Mouse (Mus musculus): Measurements from ENCODE around the gene Oprm1.

Gene Oprm1

DNA sequence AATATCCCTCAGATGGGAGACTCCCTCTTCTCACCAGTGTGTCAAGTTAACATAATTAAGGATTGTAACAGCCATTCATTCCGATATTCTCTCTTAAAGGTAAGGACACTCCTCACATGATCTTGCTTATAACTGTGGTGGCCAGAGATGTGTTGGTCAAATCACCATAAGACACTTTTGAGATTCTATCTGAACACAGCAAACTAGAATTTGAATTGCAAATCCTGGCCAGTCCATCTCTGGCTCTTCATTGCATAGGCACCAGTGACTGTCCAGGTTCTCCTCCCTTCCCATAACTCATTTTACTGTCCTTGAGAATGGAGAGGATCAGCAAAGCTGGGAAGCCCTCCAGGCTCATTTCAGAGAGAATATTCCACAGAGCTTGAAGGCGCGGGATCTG, at the start of gene Oprm1:
Oprm1 (plus strand) TSS at position 301 of the 400 bp plus-strand sequence.
- WGBS, result 89% methylated on average over 3 of the region's 3 CpGs

DNA sequence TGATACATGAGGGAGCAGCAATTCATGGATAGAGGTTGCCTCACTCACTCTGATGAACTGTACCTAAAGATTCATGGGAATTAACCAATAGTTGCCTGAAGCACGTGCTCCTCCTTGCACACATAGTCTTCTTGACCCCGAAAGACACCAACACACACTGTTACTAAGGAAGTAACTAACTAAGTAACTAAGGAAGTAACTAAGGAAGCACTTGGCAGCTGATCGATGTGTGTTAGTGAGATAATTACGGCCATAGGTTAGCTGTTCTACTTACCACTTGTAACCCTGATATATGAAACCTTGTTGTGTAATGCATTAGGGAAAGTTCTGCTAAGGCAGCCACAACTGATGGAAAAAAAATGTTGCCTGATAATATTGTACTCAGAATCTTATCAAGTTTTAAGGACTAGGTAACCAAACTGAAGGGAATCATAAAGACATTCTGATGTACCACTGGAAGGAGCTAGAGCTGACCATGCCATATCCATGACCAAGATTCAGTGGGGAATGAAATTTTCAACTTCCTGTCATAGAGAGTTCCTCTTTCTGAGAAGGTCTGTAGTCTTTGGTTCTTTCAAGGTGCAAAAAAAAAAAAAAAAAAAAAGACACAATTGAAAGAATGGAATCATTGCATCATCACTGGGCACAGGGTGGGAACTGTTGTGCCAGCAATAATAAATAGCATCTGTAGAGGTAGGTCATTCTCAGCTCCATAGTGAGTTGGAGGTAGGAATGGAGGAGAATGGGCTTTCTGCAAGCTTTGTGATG, 40.9 kb upstream of the Oprm1 start:
- WGBS, result 77% methylated on average over 4 of the region's 4 CpGs

DNA sequence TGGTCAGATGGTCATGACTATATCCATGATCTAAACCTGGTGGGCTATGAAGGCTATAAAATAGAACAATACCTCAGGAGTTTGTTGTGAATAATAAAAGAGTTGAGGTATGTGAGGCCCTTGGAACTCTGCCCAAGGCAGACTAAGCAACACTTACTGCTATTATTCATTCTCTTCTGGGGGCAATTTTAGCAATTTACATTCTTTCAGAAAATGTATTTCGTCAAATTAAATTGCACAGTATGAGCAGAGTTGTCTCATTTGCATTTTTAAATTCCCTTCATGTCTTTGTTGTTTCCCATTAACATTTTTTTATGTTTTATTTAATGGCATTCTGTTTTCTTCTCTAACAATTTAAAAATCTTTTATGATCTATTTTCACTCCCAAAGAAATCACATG, 34.5 kb upstream of the Oprm1 start:
- WGBS, result 50% methylated on average over 1 of the region's 1 CpGs

DNA sequence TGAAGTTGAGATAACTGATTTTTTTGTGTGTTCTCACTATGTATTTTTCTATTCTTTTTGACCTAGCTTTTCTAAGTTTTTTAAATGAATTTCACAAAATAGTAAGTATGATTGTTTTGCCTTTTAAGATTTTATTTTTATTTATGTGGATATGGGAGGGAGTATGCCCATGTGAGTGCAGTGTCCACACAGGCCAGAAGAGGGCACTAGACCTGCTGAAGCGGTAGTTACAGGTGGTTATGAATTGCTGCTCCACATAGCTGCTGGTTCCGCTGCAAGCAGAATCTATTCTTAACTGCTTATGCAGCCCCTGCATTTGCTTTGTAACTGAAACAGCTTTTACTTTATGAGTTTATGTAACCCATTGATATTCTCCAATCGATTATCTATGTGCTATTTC, 29.8 kb upstream of the Oprm1 start:
- WGBS, result 74% methylated on average over 3 of the region's 3 CpGs

DNA sequence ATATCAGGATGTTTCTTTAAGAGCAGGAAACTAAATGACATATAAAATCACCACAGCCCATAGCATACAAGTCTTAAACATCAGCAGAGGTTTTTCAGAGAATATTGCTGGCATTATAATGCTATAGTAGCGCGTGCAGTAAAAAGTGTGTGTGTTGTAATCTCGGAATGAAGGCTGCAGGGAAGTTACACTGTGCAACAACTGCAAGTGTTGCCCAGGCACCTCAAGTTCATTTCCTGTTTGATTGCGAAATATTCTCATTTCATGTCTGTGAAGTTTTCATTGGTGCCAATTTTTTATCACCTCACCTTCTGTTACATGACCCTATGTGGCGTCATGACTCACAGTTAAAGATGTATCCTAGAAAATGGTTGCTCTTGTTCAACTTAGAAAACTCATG, 4.9 kb upstream of the Oprm1 start:
- 85% methylated on average over 5 of the region's 5 CpGs for WGBS

DNA sequence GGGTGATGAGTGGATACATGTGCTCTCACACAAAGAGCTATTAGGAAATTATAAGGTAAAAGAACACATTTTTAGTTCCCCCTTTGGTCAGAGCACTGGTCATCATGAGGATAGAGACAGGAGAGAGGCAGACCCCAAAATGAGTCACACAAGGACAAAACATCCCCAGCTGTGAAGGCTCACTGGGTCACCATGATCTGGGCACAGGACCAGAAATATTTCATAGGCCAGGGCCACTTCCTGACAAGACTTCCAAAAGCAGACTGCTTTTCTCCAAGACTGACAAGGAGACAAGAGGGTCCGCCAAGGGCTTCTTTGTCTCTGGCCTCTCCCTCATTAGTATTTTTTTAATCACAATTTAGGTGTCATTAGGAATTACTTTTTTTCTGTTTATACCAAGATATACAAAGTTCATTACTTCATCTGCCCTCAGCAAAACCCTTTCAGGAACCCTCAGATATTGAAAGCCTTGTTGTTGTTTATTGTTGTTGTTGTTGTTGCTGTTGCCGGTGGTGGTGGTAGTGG, 3.0 kb downstream of the Oprm1 start, which contains the start of gene Gm10945:
Gm10945 (minus strand) TSS at position 475 of the 525 bp plus-strand sequence.
- 96% methylated on average over 2 of the region's 2 CpGs for WGBS

DNA sequence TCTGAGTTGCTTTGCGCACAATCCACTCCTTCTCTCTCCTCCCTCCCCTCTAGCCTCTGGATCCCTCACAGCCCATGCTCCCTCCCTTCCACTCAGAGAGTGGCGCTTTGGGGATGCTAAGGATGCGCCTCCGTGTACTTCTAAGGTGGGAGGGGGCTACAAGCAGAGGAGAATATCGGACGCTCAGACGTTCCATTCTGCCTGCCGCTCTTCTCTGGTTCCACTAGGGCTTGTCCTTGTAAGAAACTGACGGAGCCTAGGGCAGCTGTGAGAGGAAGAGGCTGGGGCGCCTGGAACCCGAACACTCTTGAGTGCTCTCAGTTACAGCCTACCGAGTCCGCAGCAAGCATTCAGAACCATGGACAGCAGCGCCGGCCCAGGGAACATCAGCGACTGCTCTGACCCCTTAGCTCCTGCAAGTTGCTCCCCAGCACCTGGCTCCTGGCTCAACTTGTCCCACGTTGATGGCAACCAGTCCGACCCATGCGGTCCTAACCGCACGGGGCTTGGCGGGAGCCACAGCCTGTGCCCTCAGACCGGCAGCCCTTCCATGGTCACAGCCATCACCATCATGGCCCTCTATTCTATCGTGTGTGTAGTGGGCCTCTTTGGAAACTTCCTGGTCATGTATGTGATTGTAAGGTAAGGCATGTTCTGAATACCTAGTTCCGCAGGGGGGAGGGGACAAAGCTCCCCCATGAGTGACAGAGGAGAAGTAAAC, 30.4 kb downstream of the Oprm1 start:
- 3% methylated on average over 25 of the region's 25 CpGs for WGBS

DNA sequence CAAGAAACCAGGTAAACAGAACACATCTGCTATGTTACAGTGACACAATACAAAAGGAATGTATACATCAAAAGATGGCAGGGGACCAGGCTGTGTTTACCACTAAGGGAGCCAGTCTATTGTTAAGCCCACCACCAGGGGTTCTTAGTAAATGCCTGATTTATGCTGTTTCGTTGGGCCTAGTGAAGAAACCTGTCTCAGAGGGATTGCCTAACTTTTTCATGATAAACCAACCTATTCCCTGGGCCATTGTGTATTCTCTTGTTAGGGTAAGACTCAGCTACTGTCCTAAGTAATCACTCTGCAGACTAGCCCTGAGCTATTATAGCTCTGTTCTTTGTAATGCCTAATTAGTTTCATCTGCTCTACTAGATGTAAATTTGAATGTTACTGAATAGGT, 62.3 kb downstream of the Oprm1 start:
- 57% methylated on average over 1 of the region's 1 CpGs for WGBS

DNA sequence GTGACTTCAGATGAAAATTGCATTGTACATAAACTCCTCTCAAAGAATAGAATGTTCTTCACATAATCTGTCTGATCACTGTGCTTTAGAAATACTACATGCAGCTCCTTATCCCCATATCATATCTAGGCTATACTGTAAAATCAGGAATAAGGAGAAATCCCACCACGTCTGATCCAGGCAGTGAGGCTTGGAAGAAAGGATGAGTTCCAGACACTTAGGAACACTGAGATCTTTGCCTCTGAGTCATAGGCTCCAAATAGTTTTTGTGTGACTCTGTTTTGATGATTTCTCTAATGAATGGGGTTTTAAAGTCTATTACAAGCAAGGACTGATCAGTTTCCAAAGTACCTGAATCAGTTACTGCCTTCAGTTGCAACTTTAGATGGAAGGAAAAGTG, 83.9 kb downstream of the Oprm1 start:
- 55% methylated on average over 1 of the region's 1 CpGs for WGBS

DNA sequence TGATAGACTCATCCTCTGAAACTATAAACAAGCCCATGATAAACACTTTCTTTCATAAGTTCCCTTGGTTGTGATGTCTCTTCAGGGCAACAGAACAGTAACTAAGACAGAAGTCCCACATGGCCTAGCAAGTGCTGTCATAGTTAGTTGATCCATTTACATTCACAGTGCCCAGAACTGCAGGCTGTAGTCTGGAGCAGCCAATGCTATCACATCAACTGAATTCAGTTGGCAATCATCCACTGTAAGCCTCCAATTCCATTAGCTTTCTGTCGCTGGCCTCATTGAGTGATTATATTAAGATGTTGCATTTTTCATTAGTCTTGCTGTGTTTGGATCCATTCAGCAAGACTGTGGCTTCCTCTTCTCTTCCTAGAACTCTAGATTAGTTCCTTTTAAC, 88.0 kb downstream of the Oprm1 start:
- WGBS, result 72% methylated on average over 1 of the region's 1 CpGs

DNA sequence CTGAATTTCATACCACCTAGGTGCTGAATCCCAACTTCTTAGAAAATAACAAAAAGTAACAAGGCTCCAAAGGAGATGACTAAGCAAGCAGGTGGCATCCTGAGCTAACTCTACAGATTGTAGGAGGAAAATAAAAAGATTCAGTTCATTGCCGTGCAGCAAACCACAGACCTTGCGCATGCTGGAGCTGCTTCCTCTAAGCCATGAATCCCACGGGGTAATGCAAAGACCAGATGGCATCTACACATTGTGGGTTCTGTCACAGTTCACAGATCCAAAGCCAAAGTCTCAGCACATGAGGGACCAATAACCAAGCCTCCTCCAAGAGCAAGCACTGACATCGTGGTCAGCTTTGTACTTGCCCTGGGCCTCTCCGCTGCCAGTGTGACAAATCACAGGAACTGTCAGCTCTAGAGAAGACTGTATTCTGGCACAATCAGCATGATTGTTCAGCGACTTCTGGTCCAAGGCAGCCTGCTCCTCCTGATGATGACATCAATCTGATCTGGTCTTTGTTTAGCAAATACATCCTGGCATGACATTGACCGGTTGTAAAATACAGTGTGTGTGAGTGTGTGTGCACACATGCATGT, 90.0 kb downstream of the Oprm1 start:
- 39% methylated on average over 7 of the region's 7 CpGs for WGBS

DNA sequence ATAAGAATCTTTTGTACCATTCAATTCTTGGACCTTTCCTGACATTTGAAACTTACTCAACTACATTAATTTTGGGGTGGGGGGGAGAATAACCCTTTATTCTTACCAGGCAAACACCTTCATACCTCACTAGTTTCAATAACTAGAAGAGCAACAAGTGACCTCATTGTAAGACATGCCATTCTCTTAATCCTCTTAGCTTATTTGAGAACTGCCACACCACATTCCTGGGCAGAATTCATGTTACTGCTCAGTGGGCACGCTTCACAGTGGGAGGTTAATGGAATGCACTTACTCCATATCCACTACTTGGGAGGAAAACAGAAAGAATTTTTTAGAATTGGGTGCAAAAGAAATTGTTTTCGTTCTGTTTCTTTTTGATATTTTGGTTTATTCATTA, 90.5 kb downstream of the Oprm1 start:
- WGBS, result 78% methylated on average over 2 of the region's 2 CpGs

DNA sequence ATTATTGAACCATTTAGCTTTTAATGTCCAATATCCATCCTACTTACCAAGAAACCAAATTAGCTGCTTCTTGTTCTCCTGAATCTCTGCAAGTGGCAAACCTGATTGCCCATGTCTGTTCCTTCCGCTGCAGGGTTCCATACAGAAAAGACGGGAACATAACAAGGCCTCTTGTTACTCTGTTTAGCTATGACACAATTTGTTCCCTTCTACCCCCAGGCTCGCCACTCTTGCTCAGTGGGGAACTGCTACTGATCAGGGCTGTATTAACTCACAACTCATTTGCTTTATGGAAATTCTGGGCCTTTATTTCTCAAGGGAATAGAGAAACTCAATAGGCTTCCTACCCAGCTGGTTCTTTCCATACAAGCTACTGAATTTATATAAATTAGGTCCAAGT, 97.5 kb downstream of the Oprm1 start:
- 53% methylated on average over 3 of the region's 3 CpGs for WGBS

DNA sequence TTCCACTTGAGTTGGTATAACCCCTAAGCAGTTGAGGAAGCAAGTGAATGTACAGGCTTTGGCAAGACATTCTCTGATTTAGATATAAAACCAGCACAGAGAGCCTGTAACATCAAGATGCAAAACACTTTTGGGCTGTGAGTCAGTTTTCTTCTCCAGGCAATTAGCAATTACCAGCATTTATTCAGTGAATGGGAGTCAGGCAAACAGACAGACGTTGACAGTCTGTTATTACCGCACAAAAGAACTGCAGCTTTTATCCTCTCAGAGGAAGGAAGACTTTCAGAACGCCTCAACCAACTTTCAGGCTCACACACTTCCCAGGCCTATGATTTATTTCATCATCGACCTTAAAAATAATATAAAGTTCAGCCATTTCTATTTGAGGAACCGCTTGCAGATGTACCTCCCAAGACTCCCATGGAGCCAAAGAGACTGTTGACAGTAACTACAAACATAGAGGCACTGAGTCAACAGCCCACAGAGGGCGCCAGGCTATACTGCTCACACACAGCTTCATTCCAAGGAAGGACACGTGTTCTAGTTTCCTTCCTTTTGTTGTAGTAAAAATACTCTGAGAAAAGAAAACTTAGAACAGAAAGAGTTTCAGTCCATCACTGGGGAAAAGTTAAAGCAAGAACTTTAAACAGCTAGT, 113.2 kb downstream of the Oprm1 start:
- 51% methylated on average over 7 of the region's 7 CpGs for WGBS

DNA sequence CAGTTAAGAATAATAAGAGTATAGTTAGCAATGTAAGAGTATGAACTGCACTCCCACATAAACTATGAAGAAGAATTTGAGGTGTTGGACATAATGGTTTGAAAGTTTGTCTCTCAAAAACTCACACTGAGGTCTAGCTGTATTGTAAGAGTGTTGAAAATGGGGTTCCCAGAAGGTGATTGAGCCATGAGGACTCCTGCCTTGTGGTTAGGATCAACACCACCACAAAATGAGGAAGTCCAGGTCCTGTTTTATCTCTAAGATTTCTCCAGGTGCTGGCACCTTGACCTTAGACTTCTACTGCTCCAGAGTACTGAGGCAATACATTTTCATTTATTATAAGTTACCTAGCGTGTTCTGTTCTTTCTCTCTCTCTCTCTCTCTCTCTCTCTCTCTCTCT, 115.6 kb downstream of the Oprm1 start:
- WGBS, result 87% methylated on average over 1 of the region's 1 CpGs

DNA sequence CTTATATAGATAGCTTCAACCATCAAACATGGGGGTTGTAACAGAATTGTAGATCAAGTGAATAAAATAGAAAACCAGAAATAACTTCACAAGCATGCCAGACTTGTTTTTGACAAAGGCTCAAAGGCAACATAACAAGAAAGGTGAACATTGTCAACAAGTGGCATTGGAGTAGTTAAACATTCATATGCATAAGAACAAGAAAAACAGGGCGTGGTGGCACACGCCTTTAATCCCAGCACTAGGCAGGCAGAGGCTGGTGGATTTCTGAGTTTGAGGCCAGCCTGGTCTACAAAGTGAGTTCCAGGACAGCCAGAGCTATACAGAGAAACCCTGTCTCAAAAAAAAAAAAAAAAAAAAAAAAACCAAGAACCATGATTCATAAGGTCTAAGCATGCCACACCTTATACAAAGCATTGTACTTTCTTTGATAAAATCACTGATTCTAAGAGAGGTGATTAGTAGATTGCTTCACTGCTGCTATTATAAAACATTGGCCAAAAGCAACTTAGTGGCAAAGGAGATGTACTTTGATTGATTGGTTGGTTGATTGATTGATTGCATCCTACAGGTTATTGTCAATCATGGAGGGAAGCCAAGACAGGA, 120.1 kb downstream of the Oprm1 start:
- 68% methylated on average over 2 of the region's 2 CpGs for WGBS

DNA sequence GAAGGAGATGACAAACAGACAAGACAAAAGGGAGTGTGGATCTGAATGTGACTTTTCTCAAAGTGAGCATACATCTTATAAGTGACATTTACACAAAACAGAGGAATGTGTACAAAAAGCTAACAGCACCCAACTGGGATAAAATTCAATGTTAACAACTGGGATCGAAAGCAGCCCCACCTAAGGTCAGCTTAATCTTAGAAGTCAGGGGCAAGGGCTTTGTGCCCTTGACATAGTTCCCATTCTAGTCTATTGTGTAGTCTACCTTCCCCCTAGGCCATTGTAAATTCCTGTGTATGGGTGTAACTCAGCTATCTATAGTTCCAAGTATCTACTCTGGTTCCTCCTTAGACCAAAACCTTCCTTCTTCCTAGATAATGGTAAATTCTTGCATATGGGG, 123.7 kb downstream of the Oprm1 start:
- WGBS, result 98% methylated on average over 1 of the region's 1 CpGs

DNA sequence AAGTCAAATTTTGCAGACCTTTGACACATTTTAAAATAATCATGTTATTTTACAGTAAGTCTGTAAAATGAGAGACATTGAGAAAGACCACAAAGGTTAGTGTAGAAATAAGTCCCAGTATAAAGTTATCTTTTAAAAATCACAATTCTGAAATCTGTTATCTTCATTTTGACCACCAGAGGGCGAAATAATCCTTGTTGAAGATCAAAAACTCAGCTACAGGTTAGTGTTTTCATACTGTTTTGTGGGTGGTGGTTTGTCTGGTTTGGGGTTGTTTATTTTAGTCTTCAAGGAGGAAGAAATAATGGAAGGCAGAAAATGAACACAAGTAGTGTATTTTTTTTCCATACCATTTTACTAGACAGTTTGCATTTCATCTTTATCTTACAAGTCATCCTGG, 127.2 kb downstream of the Oprm1 start:
- WGBS, result 2% methylated on average over 1 of the region's 1 CpGs

DNA sequence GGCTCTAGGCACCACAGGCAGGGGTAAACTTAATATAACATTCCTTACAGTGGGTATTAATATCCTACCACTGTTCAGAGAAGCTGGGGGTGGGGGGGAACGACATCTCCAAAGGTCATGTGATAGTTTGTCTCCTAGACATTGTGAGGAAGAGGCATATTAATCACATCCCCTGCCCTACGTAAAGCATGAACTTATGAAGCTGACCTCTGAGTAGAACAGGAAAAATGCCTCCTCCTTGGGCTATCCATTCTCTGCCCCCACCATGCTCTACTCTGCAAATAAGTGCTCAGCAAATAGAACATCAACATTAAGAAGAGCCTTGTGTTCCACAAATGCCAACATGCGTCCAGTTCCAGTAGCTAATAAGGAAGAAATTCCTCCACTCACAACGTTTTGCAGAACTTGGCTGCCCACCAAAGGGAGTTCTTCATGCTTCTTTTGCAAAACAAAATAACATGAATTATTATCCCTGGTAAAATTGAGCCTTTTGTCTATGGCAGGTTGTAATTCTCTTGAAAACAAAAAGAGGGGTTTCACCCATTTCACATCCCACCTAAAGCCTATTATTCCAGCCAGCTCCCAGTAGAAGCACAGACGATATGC, 131.4 kb downstream of the Oprm1 start:
- WGBS, result 49% methylated on average over 5 of the region's 5 CpGs

DNA sequence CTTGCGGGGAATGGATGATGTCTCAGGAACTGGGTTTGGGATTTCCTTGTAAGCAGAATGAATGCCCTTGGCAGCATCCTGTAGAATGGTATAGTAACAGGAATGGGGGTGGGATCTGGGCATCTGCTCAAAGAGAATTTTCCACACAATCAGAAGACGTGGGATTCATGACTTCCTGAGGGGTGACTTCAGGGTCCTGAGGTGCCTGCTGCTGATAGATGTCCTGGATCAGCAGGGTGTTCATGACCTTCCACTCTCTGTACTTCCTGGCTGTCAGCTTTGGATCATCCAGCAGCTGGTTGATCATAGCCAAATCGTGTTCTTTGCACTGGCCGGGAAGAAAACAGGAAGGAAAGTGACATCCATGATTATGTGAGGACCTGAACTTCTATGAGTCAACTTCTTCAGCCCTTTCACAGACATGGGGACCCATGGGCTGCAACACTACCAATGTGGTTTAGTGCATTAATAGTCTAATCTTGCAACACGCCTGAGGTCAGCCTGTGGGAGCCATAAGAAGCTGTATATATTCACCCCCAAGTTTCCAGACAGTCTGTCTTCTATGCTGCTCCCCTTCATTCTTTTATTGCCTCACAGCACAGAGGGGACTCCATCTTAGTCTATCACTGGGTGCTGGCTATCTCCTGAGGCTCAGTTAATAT, 132.2 kb downstream of the Oprm1 start:
- WGBS, result 62% methylated on average over 5 of the region's 5 CpGs

DNA sequence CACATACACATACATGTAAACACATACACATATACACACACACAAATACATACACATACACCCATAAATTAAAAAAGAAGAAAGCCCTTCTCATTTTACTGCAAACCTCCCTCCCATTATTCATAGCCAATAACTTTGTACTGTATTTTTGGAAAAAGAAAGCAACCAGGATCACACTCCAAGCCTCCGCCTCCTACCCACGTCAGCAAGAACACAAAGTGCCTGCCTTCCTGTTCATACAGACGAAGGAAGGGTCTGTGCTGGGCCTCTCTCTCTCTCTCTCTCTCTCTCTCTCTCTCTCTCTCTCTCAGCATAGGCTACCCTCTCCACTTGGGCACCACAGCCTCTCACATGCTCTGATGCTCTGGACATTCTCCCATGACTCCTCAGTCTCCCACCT, 137.5 kb downstream of the Oprm1 start:
- 28% methylated on average over 3 of the region's 3 CpGs for WGBS
